Mouse (Mus musculus) mouse embryonic stem cell (cell line): ENCODE measurements around the gene Tspan31.

Experiments
- in situ Hi-C, 2 experiments: fragments of 300-500 bp; cut with MboI; formaldehyde crosslinking; loops; 1 replicate in 1 of 2; 3 replicates in 1 of 2; pipeline ENCODE4 v1.14.3; 2019 to 2020; ENCODE audit warnings: low sequenced_read_pairs in 2 of 2, low pct_unique_long_range_greater_than_20kb in 1 of 2, mixed read lengths in 1 of 2; ENCODE audit not compliant: unreplicated experiment in 1 of 2

Gene Tspan31

DNA sequence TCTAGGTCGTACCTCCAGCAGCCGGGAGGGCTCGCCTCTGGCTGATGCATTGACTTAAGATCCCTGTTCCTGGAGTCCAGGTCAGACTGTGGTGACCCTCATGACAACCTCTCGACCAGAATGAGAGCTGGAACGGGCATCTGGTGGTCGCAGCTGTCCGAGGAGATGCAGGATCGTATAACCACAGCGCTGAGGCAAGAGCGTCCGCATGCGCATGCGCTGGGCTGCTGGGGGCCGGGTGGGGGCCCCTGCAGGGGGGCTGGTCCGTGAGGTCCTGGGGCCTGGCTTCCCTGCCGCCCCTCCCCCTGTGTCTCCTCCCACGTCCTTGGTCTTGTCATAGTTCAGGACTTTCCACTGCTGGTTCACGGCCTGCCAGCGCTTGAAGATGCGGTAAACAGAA lies 13.6 kb downstream of the Tspan31 start:
- in situ Hi-C loops = no loop called here

DNA sequence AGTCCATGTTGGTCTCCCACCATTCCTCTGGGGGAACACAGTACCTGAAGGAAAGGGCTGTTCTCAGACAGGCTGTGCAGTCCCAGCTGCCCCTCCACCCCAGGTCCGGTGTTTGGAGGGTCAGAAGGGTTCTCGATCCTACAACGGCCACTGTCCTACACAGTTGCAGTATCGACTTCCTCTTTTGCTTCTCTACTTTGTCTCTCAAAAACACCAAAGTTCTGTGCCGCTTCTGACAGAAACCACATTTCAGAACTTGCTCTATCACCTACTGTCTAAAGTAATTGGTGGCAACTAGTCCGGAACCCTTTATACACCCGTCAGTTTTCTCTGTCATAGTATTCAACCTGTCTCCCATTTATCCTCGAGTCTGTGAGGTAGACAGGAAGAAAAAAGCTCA lies 14.7 kb downstream of the Tspan31 start:
- in situ Hi-C loops = no loop called here

DNA sequence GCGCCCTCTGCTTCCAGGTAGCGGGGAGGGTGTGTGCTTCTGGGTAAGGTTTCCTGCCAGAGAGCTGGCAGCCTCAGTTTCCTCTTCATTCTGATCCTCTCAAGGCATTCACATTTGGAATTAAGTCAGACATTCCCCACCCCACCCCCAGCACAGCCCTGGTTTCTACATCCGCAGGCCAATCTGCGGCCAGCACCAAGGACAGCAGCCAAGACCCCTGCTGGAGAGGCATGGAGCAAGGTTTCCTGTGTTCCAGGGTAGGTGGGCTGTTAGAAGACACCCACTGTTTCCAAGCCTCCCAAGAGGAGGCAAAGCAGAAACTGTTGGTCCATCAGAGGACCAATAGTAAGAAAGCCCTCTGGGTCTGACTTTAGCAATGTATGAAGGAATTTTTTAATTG lies 15.4 kb downstream of the Tspan31 start:
- in situ Hi-C loops = no loop called here

DNA sequence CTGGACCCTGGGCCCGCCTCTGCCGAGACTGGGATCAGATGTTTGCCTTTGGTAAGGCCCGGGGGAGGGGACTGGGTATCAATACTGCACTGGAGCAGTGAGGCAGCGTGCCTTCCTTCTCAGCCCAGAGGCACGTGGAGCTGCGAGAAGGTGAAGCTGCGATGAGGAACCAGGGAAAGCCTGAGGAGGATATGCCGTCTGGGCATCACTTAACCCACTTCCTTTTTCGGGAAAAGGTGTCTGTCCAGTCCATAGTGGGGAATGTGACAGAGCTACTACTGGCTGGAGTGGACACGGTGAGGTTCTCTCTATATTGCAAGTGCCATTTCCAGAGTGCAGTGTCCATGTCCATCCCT lies 20.0 kb downstream of the Tspan31 start:
- in situ Hi-C loops = no loop called here

DNA sequence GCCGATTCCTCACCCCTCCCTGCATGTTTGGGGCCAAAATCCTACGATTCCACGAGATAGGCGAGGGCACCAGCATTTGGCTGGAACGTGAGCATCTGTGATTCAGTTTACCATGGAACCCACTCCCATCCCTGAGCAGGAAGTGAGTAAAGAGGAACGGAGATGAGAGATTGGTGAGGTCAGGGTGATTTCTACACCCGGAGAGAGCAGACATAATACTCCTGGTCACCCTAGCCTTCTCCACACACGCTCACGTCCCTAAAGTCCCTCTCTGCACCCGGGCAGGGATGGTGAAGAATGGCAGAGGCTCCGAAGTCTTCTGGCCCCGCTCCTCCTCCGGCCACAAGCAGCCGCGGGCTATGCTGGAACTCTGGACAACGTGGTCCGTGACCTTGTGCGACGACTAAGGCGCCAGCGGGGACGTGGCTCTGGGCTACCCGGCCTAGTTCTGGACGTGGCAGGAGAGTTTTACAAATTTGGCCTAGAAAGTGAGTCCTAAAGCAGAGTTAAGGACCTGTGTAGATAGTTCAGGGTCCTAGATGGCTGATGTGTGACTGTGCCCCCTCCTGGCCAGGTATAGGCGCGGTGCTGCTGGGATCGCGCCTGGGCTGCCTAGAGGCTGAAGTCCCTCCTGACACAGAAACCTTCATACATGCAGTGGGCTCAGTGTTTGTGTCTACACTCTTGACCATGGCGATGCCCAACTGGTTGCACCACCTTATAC lies 20.5 kb downstream of the Tspan31 start:
- in situ Hi-C loops = no loop called here

DNA sequence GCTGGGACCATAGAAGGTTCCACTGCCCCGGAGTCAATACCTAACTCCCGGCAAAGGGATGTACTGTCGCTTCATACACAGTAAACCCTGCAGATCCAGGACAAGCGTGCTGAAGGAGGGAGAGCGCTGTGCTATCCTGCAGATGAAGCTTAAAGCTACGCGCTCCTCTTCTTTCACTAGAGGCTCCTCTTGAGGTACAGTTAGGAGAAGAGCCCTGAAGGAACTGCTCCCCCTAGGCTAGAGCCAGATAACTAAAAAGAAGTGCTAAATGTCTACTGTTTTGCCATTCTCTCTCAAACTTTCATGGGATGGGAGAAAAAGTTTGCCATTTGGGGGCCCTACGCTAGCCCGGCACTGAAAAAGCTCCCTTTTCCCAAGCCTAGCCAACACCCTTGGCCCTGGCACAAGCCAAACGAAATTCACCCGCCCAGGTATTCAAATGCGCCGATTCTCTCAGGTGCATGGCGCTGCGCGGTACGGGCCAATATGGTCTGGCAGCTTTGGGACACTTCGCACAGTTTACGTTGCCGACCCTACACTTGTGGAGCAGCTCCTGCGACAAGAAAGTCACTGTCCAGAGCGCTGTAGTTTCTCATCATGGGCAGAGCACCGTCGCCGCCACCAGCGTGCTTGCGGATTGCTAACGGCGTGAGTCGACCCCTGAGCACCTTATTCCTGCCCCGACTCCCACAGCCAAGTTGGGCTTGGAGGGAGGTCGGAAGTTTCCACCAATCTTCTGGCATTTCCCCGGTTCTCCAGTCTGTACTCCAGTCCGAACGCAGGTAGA lies 21.3 kb downstream of the Tspan31 start:
- in situ Hi-C loops = no loop called here

DNA sequence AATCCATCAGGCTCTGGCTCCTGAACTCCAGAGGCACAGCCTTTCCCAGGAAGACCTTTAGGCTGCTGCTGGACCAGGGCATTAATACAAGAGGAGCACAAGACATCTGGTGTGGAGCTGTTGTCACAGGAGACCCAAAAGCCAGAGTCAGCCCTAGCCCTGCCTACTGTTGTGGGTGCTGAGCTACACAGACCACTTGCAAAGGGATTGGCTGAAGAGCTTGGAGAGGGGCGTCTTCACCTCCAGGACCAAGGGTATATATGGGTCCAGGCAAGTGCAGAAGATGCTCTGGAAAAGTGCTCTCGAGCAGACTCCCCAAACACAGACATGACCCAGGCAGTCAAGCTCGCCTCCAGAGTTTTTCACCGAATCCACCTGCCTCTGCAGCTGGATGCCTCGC lies 22.1 kb downstream of the Tspan31 start, which contains the start of gene Cyp27b1:
Gene Cyp27b1 (plus strand): TSS at position 297 of the 400 bp plus-strand sequence.
- in situ Hi-C loops = no loop called here

DNA sequence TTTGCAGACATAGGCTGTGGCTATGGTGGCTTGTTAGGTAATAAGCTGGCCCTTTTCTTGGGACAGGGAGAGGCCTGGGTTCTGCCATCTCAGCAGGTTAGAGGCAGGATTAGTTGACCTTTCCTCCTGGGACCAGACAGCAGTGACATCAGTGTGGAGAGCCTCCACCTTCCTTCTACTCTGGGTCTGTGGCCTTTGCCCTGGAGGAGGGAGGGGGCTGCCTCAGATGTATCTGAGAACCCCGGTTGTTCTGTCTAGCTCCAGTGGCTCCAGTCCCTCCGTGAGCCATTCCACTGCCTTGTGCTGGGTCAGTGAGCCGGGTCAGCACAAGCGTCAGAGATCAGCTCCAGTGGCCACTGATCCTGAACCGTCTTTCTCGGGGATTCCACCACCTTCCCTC lies 26.9 kb downstream of the Tspan31 start:
- in situ Hi-C loops = no loop called here

DNA sequence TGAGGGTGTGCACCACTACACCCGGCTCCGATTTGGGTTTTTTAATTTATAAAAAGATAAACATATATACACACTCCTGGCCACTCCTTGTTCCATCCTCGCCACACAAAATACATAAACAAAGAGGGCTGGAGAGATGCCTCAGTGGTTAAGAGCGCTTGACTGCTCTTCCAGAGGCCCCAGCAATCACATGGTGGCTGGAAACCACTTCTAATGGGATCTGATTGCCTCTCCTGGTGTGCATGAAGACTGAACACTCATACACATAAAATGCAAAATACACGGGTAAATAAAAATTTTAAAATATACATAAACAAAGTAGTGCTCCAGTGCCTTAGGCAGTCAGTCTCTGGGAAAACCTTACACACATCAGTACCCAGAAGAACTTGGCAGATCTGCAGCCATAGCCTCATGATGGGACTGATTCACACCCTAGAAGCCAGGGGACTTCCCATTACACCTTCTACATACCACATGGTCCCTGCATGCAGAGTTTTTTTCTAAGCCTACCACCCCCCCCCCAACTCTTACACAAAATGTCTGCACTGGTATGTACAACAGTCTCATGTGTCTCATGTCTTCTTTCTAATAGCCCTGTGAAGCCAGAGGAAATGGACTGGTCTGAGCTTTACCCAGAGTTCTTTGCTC lies 27.5 kb downstream of the Tspan31 start:
- in situ Hi-C loops = no loop called here

DNA sequence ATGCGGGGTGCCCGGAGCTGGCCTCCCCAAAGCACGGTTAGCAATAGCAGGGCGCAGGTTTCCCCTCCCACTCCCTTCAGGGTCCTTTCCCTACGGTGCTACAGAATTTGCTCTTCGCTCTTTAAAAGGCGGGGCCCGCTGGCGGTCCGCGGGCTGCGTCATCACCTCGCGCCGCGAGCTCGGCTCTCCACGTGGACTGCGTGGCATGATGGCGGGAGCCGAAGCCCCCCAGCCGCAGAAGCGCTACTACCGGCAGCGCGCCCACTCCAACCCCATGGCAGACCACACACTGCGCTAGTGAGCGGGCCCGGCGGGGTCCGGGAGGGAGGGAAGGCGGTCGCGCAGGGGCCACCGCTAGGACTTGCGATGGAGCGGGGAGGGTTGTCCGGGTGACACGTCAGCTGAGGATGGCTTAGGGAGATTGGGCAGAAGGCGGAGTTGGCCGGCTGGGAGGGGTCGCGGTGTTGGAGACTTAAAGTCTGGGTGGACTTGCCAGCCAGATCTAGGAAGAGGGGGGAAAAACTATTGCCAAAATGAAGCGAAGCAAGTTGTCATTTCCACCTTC lies 28.2 kb downstream of the Tspan31 start:
- in situ Hi-C loops = no loop called here

DNA sequence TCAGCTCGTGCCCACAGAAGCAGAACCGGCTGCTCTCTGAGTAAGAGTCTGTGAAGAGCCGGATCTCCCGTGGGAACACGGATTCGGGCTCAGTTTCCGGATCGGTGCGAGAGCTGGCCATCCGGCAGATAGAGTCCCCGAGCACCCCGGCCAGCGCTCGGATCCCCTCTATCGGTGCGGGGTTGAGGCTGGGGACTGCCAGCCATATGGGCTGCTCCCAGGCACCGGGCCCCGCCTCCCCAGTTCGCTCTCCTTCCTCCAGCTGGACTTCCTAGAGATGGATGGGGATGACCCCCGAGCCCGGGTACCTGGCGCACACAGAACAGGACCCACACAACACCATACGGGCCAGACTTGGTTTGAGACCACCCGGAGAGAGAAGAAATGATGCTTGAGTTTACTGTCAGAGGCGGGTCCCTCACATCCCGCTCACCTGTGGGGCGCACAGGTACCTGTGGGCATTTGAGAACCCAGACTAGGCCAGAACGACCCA lies 28.7 kb downstream of the Tspan31 start, which contains the start of the genes Mettl1 and Eef1akmt3:
Gene Mettl1 (plus strand): TSS at position 141 of the 493 bp plus-strand sequence.
Gene Eef1akmt3 (minus strand): TSS at position 240 of the 493 bp plus-strand sequence.
- in situ Hi-C loops = no loop called here

DNA sequence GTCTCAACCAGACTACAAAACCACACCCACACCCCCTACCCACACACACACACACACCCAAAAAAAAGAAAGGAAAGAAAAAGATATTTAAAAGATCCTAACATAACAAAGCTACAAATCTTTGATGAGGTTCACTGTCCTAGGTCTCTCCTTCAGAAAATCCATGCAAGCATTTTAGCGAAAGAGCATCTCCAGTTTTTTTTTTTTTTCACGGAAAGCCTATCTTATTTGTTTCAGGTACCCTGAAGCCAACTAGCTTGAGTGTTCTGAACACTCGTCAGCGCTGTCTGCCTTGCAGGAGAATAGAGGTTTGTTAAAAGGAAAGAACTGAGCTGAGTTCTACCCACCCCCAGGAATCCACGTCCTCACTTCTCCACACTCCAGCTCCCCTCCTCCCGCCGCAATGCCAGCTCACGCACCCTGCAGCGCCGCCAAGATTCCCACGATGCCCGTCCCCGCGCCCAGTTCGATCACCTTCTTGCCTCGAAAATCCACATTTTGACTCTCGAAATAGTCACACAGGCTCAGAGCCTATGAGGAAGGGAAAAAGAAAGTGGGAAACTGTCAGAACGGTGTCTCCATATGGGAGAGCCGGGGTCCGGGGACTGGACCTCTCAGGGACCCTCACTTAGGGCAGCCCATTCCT lies 29.4 kb downstream of the Tspan31 start:
- in situ Hi-C loops = no loop called here

DNA sequence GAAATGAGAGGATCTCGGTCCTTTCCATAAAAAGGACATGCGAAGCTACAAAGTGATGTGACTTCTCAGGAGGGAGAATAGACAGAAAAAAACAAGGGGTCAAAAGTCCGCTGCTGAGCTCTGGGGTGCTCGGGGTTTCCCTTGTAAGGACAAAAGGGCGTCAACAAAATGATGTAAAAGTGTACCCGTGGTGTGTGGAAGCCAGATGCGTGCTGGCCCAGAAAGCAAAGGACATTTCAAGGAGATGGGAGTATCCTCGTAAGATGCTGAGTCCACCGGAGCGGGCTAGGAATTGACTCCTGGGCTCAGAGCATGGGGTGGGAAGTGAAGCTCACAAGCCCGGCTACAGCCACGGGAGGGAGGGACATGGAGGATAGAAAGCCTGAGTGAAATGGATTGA lies 32.4 kb downstream of the Tspan31 start:
- in situ Hi-C loops = no loop called here

DNA sequence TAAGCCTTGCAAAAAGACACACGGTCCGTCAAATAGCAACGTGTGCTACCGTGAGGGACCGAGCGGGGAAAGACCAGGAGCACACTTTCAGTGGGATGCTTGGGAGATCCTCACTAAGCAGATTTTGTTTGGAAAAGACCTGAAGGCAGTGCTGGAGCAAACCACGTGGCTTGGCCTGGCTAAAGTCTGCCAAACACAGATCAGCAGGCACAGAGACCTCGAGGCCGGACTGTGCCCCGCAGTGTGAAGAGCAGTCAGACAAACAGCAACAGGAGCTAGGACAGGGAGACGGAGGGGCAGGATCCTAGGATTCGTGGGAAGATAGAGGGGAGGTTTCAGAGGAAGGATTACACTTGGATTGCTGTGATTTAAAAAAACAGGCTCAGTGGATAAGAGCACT lies 33.8 kb downstream of the Tspan31 start:
- in situ Hi-C loops = no loop called here

DNA sequence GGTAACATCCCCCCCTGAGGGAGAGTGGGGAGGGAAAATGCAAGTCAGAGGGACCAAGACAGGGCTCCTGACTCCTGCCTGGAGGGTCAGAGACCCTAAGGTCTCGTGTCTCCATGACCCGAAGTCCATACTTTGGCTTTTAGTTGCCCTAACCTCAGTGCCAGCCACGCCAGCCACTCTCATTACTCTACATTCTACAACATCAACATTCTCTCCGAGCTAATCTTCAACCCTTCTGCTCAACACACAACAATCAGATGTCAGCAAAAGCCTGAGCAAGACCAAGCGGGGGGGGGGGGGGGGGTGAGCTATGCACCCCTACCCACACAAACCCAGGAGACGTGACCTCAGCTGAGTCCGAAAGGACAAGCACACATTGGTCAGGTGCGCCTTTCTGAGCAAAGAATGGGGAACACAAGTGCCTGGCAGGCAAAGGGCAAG lies 36.7 kb downstream of the Tspan31 start:
- in situ Hi-C loops = no loop called here

DNA sequence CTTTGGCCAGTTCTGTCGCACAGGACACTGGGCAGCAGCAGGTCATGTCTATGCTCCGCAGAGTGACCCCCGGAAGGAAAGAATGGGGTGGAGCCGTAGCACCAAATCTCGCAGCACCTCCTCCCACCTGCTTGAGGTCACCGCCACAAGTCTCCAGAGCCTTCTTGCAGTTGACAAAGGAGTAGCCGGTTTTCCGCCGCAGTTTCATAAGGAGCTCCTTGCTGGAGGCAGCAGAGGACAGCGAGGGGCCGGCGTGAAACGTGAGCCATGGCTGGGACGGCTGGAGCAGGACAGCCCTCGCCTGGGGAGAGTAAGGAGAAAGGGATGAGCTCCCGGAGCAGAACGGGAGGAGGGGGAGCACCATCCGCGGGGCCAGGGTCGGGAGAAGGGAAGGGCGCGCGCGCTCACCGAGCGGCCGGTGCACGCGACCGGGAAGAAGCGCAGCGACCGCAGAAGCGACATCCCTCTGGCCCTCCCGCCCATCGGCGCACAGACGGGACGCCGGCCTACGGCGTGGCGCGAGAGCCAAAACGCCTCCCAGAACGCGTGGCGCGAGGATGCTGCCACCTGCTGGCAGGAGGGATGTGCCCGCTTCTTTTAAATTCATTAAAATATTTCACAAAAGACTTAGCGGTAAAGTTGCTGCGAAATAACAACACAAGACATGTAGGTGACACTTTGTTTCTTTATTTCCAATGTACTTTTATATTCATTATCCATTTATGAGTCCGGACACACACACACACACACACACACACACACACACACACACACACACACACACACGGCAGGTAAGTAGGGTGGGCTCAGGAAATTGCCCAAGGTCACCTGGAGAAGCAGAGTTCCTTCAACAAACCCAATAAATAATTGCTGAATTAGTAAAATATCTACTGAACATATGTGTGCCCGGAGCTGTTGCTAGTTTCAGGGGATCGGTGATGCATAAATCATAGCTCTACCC lies 39.4 kb downstream of the Tspan31 start, which contains the start of gene Tsfm:
Gene Tsfm (minus strand): TSS at position 505 of the 961 bp plus-strand sequence.
- in situ Hi-C loops = no loop called here

DNA sequence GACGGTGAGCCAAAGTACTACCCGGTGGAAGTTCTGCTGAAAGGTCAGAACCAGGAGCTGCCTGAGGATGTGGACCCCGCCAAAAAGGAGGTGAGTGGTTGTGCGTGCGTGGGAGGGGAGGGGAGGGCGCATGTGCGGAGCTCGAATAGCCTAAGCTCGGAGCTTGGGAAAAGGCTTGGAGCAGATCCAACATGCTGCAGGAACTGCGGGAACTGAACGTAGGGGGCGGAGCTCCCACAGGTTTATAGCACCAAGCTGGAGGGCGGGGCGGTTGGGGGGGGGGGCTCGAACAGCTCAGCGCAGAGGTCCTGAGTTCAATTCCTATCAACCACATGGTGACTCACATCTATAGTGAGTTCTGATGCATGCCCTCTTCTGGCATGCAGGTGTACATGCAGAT lies 51.6 kb downstream of the Tspan31 start:
- in situ Hi-C loops = no loop called here
